Mouse (Mus musculus): ENCODE data around the gene Mdm2. TPM values are rescaled to one million over a fixed set of nuclear protein-coding genes. Genes with fewer than 3 reads are reported as not detected.
A peak's percentile ranks its signal among the peaks of the same experiment; 100 is the strongest.

The Mdm2 gene
- polyA plus RNA-seq, 1 experiment from 2014 or later, result 48.4 TPM

GRCm38 (mm10) chr10:117677494-117678236 lies 32.9 kb downstream of the Mdm2 start:
- DNase-seq (ENCODE audit: low spot score) (no peak), ATAC-seq (ENCODE audit: low FRiP score) (no peak)
- Histone ChIP-seq H3K27me3 (ENCODE audit: control insufficient read depth, insufficient read depth, low read length) (no peaks in the 10 kb centered on the region), H3K4me2 (replicated peaks) (no peak overlapping the region), H3K9me3 (ENCODE audit: control insufficient read depth, low read length) (no peaks in the 10 kb centered on the region), H3K4me3 (replicated peaks; ENCODE audit: low read length) (no peak overlapping the region), H3K36me3 (replicated peaks; ENCODE audit: control insufficient read depth, insufficient read depth) (no peaks in the 10 kb centered on the region), H3K27ac (no peak overlapping the region), H3K9ac (no peak overlapping the region), H3K4me1 (replicated peaks; ENCODE audit: control insufficient read depth, insufficient read depth, low read length) (no peaks in the 10 kb centered on the region)
- WGBS, result 80% methylated on average over 13 of the region's 13 CpGs

GRCm38 (mm10) chr10:117676644-117677313 lies 33.8 kb downstream of the Mdm2 start:
- Histone ChIP-seq H3K4me2 (replicated peaks) (peak overlapping the region; percentile 59), H3K27me3 (ENCODE audit: control insufficient read depth, insufficient read depth, low read length) (no peaks in the 10 kb centered on the region), H3K36me3 (replicated peaks; ENCODE audit: control insufficient read depth, insufficient read depth) (no peaks in the 10 kb centered on the region), H3K4me3 (replicated peaks; ENCODE audit: low read length) (peak overlapping the region; percentile 36), H3K9ac (peak overlapping the region; percentile 60), H3K4me1 (replicated peaks; ENCODE audit: control insufficient read depth, insufficient read depth, low read length) (no peaks in the 10 kb centered on the region), H3K9me3 (ENCODE audit: control insufficient read depth, low read length) (no peaks in the 10 kb centered on the region), H3K27ac (peak overlapping the region; percentile 86; the same call in 1 of the 2 replicates)
- ATAC-seq (ENCODE audit: low FRiP score), result peak; percentile 43
- peak; percentile 82 for DNase-seq (ENCODE audit: low spot score)
- whole genome bisulfite sequencing, result 24% methylated on average over 17 of the region's 17 CpGs

GRCm38 (mm10) chr10:117676036-117676643 lies 34.4 kb downstream of the Mdm2 start:
- no peaks in the 10 kb centered on the region for H3K4me1 ChIP-seq (replicated peaks; ENCODE audit: control insufficient read depth, insufficient read depth, low read length)
- H3K4me3 ChIP-seq (replicated peaks; ENCODE audit: low read length), result peak overlapping the region; percentile 36
- H3K9me3 ChIP-seq (ENCODE audit: control insufficient read depth, low read length), result no peaks in the 10 kb centered on the region
- peak; percentile 65 for DNase-seq (ENCODE audit: low spot score)
- peak overlapping the region; percentile 59 for H3K4me2 ChIP-seq (replicated peaks)
- no peaks in the 10 kb centered on the region for H3K36me3 ChIP-seq (replicated peaks; ENCODE audit: control insufficient read depth, insufficient read depth)
- no peaks in the 10 kb centered on the region for H3K27me3 ChIP-seq (ENCODE audit: control insufficient read depth, insufficient read depth, low read length)
- peak; percentile 67 for ATAC-seq (ENCODE audit: low FRiP score)
- WGBS, result 34% methylated on average over 19 of the region's 19 CpGs
- H3K27ac ChIP-seq, result peak overlapping the region; percentile 86
- H3K9ac ChIP-seq, result peak overlapping the region; percentile 60

- peak overlapping the region; percentile 86 for H3K27ac ChIP-seq
- peak overlapping the region; percentile 59 for H3K4me2 ChIP-seq (replicated peaks)
- DNase-seq (ENCODE audit: low spot score) (peak; percentile 95), ATAC-seq (ENCODE audit: low FRiP score) (peak; percentile 84)
- H3K9ac ChIP-seq, result peak overlapping the region; percentile 60
- no peaks in the 10 kb centered on the region for H3K9me3 ChIP-seq (ENCODE audit: control insufficient read depth, low read length)
- H3K36me3 ChIP-seq (replicated peaks; ENCODE audit: control insufficient read depth, insufficient read depth), result no peaks in the 10 kb centered on the region
- H3K4me3 ChIP-seq (replicated peaks; ENCODE audit: low read length), result peak overlapping the region; percentile 36
- no peaks in the 10 kb centered on the region for H3K27me3 ChIP-seq (ENCODE audit: control insufficient read depth, insufficient read depth, low read length)
- 33% methylated on average over 20 of the region's 20 CpGs for WGBS
- no peaks in the 10 kb centered on the region for H3K4me1 ChIP-seq (replicated peaks; ENCODE audit: control insufficient read depth, insufficient read depth, low read length)
Measured at GRCm38 (mm10) chr10:117675096-117676035, 35.2 kb downstream of the Mdm2 start.

GRCm38 (mm10) chr10:117674359-117675019 lies 36.1 kb downstream of the Mdm2 start:
- DNase-seq (ENCODE audit: low spot score) (no peak), ATAC-seq (ENCODE audit: low FRiP score) (no peak)
- no peaks in the 10 kb centered on the region for H3K9me3 ChIP-seq (ENCODE audit: control insufficient read depth, low read length)
- WGBS, result 82% methylated on average over 3 of the region's 3 CpGs
- H3K4me1 ChIP-seq (replicated peaks; ENCODE audit: control insufficient read depth, insufficient read depth, low read length), result no peaks in the 10 kb centered on the region
- H3K27me3 ChIP-seq (ENCODE audit: control insufficient read depth, insufficient read depth, low read length), result no peaks in the 10 kb centered on the region
- no peak overlapping the region for H3K4me3 ChIP-seq (replicated peaks; ENCODE audit: low read length)
- H3K27ac ChIP-seq, result no peak overlapping the region
- H3K9ac ChIP-seq, result no peak overlapping the region
- no peaks in the 10 kb centered on the region for H3K36me3 ChIP-seq (replicated peaks; ENCODE audit: control insufficient read depth, insufficient read depth)
- H3K4me2 ChIP-seq (replicated peaks), result no peak overlapping the region

GRCm38 (mm10) chr10:117673913-117674312 lies 36.6 kb downstream of the Mdm2 start:
- H3K4me2 ChIP-seq (replicated peaks), result no peak overlapping the region
- no peak for DNase-seq (ENCODE audit: low spot score)
- H3K27ac ChIP-seq, result no peak overlapping the region
- WGBS, result 100% methylated on average over 1 of the region's 1 CpGs
- no peaks in the 10 kb centered on the region for H3K27me3 ChIP-seq (ENCODE audit: control insufficient read depth, insufficient read depth, low read length)
- H3K36me3 ChIP-seq (replicated peaks; ENCODE audit: control insufficient read depth, insufficient read depth), result no peaks in the 10 kb centered on the region
- H3K9ac ChIP-seq, result no peak overlapping the region
- H3K4me3 ChIP-seq (replicated peaks; ENCODE audit: low read length), result no peak overlapping the region
- H3K4me1 ChIP-seq (replicated peaks; ENCODE audit: control insufficient read depth, insufficient read depth, low read length), result no peaks in the 10 kb centered on the region
- ATAC-seq (ENCODE audit: low FRiP score), result no peak
- no peaks in the 10 kb centered on the region for H3K9me3 ChIP-seq (ENCODE audit: control insufficient read depth, low read length)

GRCm38 (mm10) chr10:117672693-117673092 lies 37.9 kb downstream of the Mdm2 start:
- Histone ChIP-seq H3K4me1 (replicated peaks; ENCODE audit: control insufficient read depth, insufficient read depth, low read length) (no peaks in the 10 kb centered on the region), H3K9ac (no peak overlapping the region), H3K27me3 (ENCODE audit: control insufficient read depth, insufficient read depth, low read length) (no peaks in the 10 kb centered on the region), H3K4me3 (replicated peaks; ENCODE audit: low read length) (no peak overlapping the region), H3K9me3 (ENCODE audit: control insufficient read depth, low read length) (no peaks in the 10 kb centered on the region), H3K4me2 (replicated peaks) (no peak overlapping the region), H3K36me3 (replicated peaks; ENCODE audit: control insufficient read depth, insufficient read depth) (no peaks in the 10 kb centered on the region), H3K27ac (no peak overlapping the region)
- ATAC-seq (ENCODE audit: low FRiP score), result no peak; the same call in 1 of the 2 replicates
- WGBS, result 60% methylated on average over 7 of the region's 7 CpGs
- peak; percentile 58 for DNase-seq (ENCODE audit: low spot score)

- H3K27ac ChIP-seq, result no peak overlapping the region
- DNase-seq (ENCODE audit: low spot score) (no peak), ATAC-seq (ENCODE audit: low FRiP score) (no peak)
- no peak overlapping the region for H3K4me3 ChIP-seq (replicated peaks; ENCODE audit: low read length)
- no peaks in the 10 kb centered on the region for H3K36me3 ChIP-seq (replicated peaks; ENCODE audit: control insufficient read depth, insufficient read depth)
- H3K27me3 ChIP-seq (ENCODE audit: control insufficient read depth, insufficient read depth, low read length), result no peaks in the 10 kb centered on the region
- no peak overlapping the region for H3K9ac ChIP-seq
- no peaks in the 10 kb centered on the region for H3K4me1 ChIP-seq (replicated peaks; ENCODE audit: control insufficient read depth, insufficient read depth, low read length)
- H3K4me2 ChIP-seq (replicated peaks), result no peak overlapping the region
- no peaks in the 10 kb centered on the region for H3K9me3 ChIP-seq (ENCODE audit: control insufficient read depth, low read length)
- 89% methylated on average over 13 of the region's 13 CpGs for WGBS
Measured at GRCm38 (mm10) chr10:117671930-117672666, 38.5 kb downstream of the Mdm2 start.

Measured in hindbrain, embryonic 14.5 days (tissue).